ENCODE assay signal across 8 mouse cellular contexts in genomic region chr14:20703461-20703860, GRCm38 (mm10). TPM values are rescaled to one million over a fixed set of nuclear protein-coding genes. Genes with fewer than 3 reads are reported as not detected.
A peak's percentile ranks its signal among the peaks of the same experiment; 100 is the strongest.
DNase-seq lines count a peak whose midpoint lies in the region; ATAC-seq and TF ChIP-seq lines count a peak whose summit lies in the region.
"Not testable (repeated sequence)": the region's sequence is repeated elsewhere in the genome, so short reads cannot be mapped to it uniquely, and the experiment has no call there.

No protein-coding gene starts in this region.

- not testable (repeated sequence) for H3K27me3 ChIP-seq in forebrain, embryonic 11.5 days (ENCODE audit: control insufficient read depth, insufficient read depth, low read length); heart, embryonic 14.5 days (ENCODE audit: control insufficient read depth, insufficient read depth, low read length); intestine, embryonic 15.5 days (replicated peaks); limb, embryonic 13.5 days; lung, embryonic 15.5 days; myocyte (ENCODE audit: control insufficient read depth, insufficient read depth, insufficient read length); testis, adult 2 months (ENCODE audit: control insufficient read depth, insufficient read depth, low read length)

- TF ChIP-seq CTCF in bone marrow macrophage, adult 2 months (IDR thresholded peaks at IDR 0.05; ENCODE audit: low read depth, low read length); testis, adult 2 months (IDR thresholded peaks at IDR 0.05; ENCODE audit: control insufficient read depth, insufficient read depth, insufficient replicate concordance, low read depth, low read length): not testable (repeated sequence)

- H3K27ac ChIP-seq in bone marrow macrophage, adult 2 months (ENCODE audit: insufficient read depth, low read depth, low read length) = peak overlapping the region; percentile 76
- H3K27ac ChIP-seq in forebrain, embryonic 11.5 days (ENCODE audit: low read depth, low read length) = peak overlapping the region; percentile 75; the same call in 1 of the 2 replicates
- peak overlapping the region; percentile 86 to 89 for H3K27ac ChIP-seq in heart, embryonic 14.5 days (replicated peaks in 1 of 2; ENCODE audit: control insufficient read depth in 1 of 2, insufficient read depth in 1 of 2, low read depth in 2 of 2, low read length in 2 of 2)
- H3K27ac ChIP-seq in intestine, embryonic 15.5 days = peak overlapping the region; percentile 92
- peak overlapping the region; percentile 89; the same call in 1 of the 2 replicates for H3K27ac ChIP-seq in limb, embryonic 13.5 days
- peak overlapping the region; percentile 89 for H3K27ac ChIP-seq in lung, embryonic 15.5 days
- peak overlapping the region; percentile 75; the same call in 1 of the 2 replicates for H3K27ac ChIP-seq in testis, adult 2 months (ENCODE audit: control insufficient read depth, insufficient read depth, low read depth, low read length)

- 8% methylated on average over 8 of the region's 8 CpGs for WGBS in forebrain, embryonic 11.5 days
- 11% methylated on average over 8 of the region's 8 CpGs for WGBS in heart, embryonic 14.5 days
- 8% methylated on average over 8 of the region's 8 CpGs for WGBS in intestine, embryonic 15.5 days
- 8% methylated on average over 8 of the region's 8 CpGs for WGBS in limb, embryonic 13.5 days
- WGBS in lung, embryonic 15.5 days = 8% methylated on average over 8 of the region's 8 CpGs

- peak overlapping the region; percentile 75 for H3ac ChIP-seq in myocyte (ENCODE audit: control insufficient read depth, insufficient read length)

- H3K36me3 ChIP-seq in forebrain, embryonic 11.5 days (ENCODE audit: control insufficient read depth, insufficient read depth, low read length); intestine, embryonic 15.5 days; myocyte (ENCODE audit: control insufficient read depth, insufficient read depth); testis, adult 2 months (ENCODE audit: control insufficient read depth, insufficient read depth, low read length): not testable (repeated sequence)
- peaks cover 44% of the 10 kb centered on the region for H3K36me3 ChIP-seq in heart, embryonic 14.5 days (ENCODE audit: control insufficient read depth, insufficient read depth, low read length)
- peaks cover 26% of the 10 kb centered on the region for H3K36me3 ChIP-seq in limb, embryonic 13.5 days
- peaks cover 15% of the 10 kb centered on the region for H3K36me3 ChIP-seq in lung, embryonic 15.5 days

- peak overlapping the region; percentile 84 for H3K9ac ChIP-seq in forebrain, embryonic 11.5 days (ENCODE audit: low read length)
- H3K9ac ChIP-seq in heart, embryonic 14.5 days (ENCODE audit: low read length) = peak overlapping the region; percentile 92
- H3K9ac ChIP-seq in intestine, embryonic 15.5 days = peak overlapping the region; percentile 85
- H3K9ac ChIP-seq in limb, embryonic 13.5 days = peak overlapping the region; percentile 89
- H3K9ac ChIP-seq in lung, embryonic 15.5 days = peak overlapping the region; percentile 80

- H3K4me1 ChIP-seq in bone marrow macrophage, adult 2 months (ENCODE audit: control insufficient read depth, insufficient read depth, low read length) = peaks cover 15% of the 10 kb centered on the region
- not testable (repeated sequence) for H3K4me1 ChIP-seq in forebrain, embryonic 11.5 days (replicated peaks; ENCODE audit: control insufficient read depth, insufficient read depth, low read length); intestine, embryonic 15.5 days (replicated peaks); testis, adult 2 months (ENCODE audit: control insufficient read depth, insufficient read depth, low read length)
- H3K4me1 ChIP-seq in heart, embryonic 14.5 days (ENCODE audit: control insufficient read depth in 2 of 2, insufficient read depth in 2 of 2, low read length in 2 of 2) = peaks cover 0 to 33% of the 10 kb centered on the region in 2 experiments; a peak in 3 of 4 replicates
- peaks cover 41% of the 10 kb centered on the region for H3K4me1 ChIP-seq in limb, embryonic 13.5 days
- peaks cover 47% of the 10 kb centered on the region for H3K4me1 ChIP-seq in lung, embryonic 15.5 days

- peak overlapping the region; percentile 93 for H3K4me3 ChIP-seq in bone marrow macrophage, adult 2 months (ENCODE audit: insufficient read depth, low read length)
- peak overlapping the region; percentile 68 for H3K4me3 ChIP-seq in forebrain, embryonic 11.5 days (ENCODE audit: low read depth, low read length)
- H3K4me3 ChIP-seq in heart, embryonic 14.5 days (ENCODE audit: control insufficient read depth in 1 of 2, insufficient read depth in 1 of 2, low read depth in 1 of 2, low read length in 2 of 2) = peak overlapping the region; percentile 73 to 95
- peak overlapping the region; percentile 63 for H3K4me3 ChIP-seq in intestine, embryonic 15.5 days (replicated peaks)
- peak overlapping the region; percentile 85 for H3K4me3 ChIP-seq in limb, embryonic 13.5 days
- H3K4me3 ChIP-seq in lung, embryonic 15.5 days = peak overlapping the region; percentile 77
- H3K4me3 ChIP-seq in myocyte = peak overlapping the region; percentile 90
- H3K4me3 ChIP-seq in testis, adult 2 months (ENCODE audit: control insufficient read depth, low read depth, low read length) = peak overlapping the region; percentile 91

- not testable (repeated sequence) for TF ChIP-seq POLR2A in bone marrow macrophage, adult 2 months (IDR thresholded peaks at IDR 0.05; ENCODE audit: borderline replicate concordance, low read depth, low read length); myocyte (IDR thresholded peaks at IDR 0.05; ENCODE audit: insufficient read length, low read depth); testis, adult 2 months (IDR thresholded peaks at IDR 0.05; ENCODE audit: control insufficient read depth, low read depth, low read length)

- not testable (repeated sequence) for H3K9me3 ChIP-seq in forebrain, embryonic 11.5 days (ENCODE audit: control insufficient read depth, low read length); heart, embryonic 14.5 days (ENCODE audit: control insufficient read depth, low read length); intestine, embryonic 15.5 days; limb, embryonic 13.5 days; lung, embryonic 15.5 days

- not testable (repeated sequence) for DNase-seq in forebrain, embryonic 11.5 days (ENCODE audit: low spot score)

- peak overlapping the region; percentile 61 for H3K4me2 ChIP-seq in forebrain, embryonic 11.5 days (ENCODE audit: low read depth, low read length, severe bottlenecking)
- peak overlapping the region; percentile 71 for H3K4me2 ChIP-seq in heart, embryonic 14.5 days (ENCODE audit: low read length)
- H3K4me2 ChIP-seq in intestine, embryonic 15.5 days (replicated peaks) = peak overlapping the region; percentile 59
- H3K4me2 ChIP-seq in limb, embryonic 13.5 days (replicated peaks) = peak overlapping the region; percentile 67
- H3K4me2 ChIP-seq in lung, embryonic 15.5 days = peak overlapping the region; percentile 64
- H3K4me2 ChIP-seq in myocyte (ENCODE audit: low read depth) = peak overlapping the region; percentile 66

- peaks cover 71% of the 10 kb centered on the region for H3K79me2 ChIP-seq in myocyte (ENCODE audit: control insufficient read depth, insufficient read depth)

- not testable (repeated sequence) for ATAC-seq in forebrain, embryonic 11.5 days (replicated peaks; ENCODE audit: low FRiP score); heart, embryonic 14.5 days (ENCODE audit: insufficient number of reproducible peaks, insufficient read depth, low FRiP score, low read depth); intestine, embryonic 15.5 days; limb, embryonic 13.5 days (ENCODE audit: low FRiP score, low read depth); lung, embryonic 15.5 days (ENCODE audit: borderline replicate concordance, extremely low read depth, low FRiP score, low TSS enrichment)

RNA-seq across cellular contexts. Expression of gene Chchd1, which starts 0.7 kb away (rescaled TPM):
- polyA plus RNA-seq in bone marrow macrophage, adult 2 months (2012; ENCODE audit: insufficient read depth, insufficient read length, missing spikeins) = 70.7 and 91.5 TPM in 2 replicates
- 236 and 256 TPM in 2 replicates for polyA plus RNA-seq in forebrain, embryonic 11.5 days (2014; fragmentation: Nextera tagmentation; extraction: Ambion mirVana)
- polyA plus RNA-seq in heart, embryonic 14.5 days (2014; fragmentation: Nextera tagmentation; extraction: Ambion mirVana) = 216 and 225 TPM in 2 replicates
- polyA plus RNA-seq in intestine, embryonic 15.5 days (2015; fragmentation: Nextera tagmentation; extraction: Ambion mirVana) = 191 and 227 TPM in 2 replicates
- 194 and 196 TPM in 2 replicates for polyA plus RNA-seq in limb, embryonic 13.5 days (2015; fragmentation: Nextera tagmentation; extraction: Ambion mirVana)
- 189 and 191 TPM in 2 replicates for polyA plus RNA-seq in lung, embryonic 15.5 days (2015; fragmentation: Nextera tagmentation; extraction: Ambion mirVana)
- polyA plus RNA-seq in myocyte (2012; fragmentation: generic; extraction: Trizol) = 111 TPM
- polyA plus RNA-seq in testis, adult 2 months (2012; rRNA removed) = 36.1 and 36.2 TPM in 2 replicates

RNA-seq across cellular contexts. Expression of gene Zswim8, which starts 3.9 kb away (rescaled TPM):
- polyA plus RNA-seq in bone marrow macrophage, adult 2 months (2012; ENCODE audit: insufficient read depth, insufficient read length, missing spikeins) = 85.9 and 94.2 TPM in 2 replicates
- 31.7 and 37.3 TPM in 2 replicates for polyA plus RNA-seq in forebrain, embryonic 11.5 days (2014; fragmentation: Nextera tagmentation; extraction: Ambion mirVana)
- 21.7 and 25.4 TPM in 2 replicates for polyA plus RNA-seq in heart, embryonic 14.5 days (2014; fragmentation: Nextera tagmentation; extraction: Ambion mirVana)
- polyA plus RNA-seq in intestine, embryonic 15.5 days (2015; fragmentation: Nextera tagmentation; extraction: Ambion mirVana) = 21.2 and 23.5 TPM in 2 replicates
- polyA plus RNA-seq in limb, embryonic 13.5 days (2015; fragmentation: Nextera tagmentation; extraction: Ambion mirVana) = 40.3 and 43.1 TPM in 2 replicates
- 29.4 and 30.7 TPM in 2 replicates for polyA plus RNA-seq in lung, embryonic 15.5 days (2015; fragmentation: Nextera tagmentation; extraction: Ambion mirVana)
- polyA plus RNA-seq in myocyte (2012; fragmentation: generic; extraction: Trizol) = 74.9 TPM
- polyA plus RNA-seq in testis, adult 2 months (2012; rRNA removed) = 149 and 156 TPM in 2 replicates

RNA-seq across cellular contexts. Expression of gene Fut11, which starts 8.7 kb away (rescaled TPM):
- 18.5 and 19.0 TPM in 2 replicates for polyA plus RNA-seq in bone marrow macrophage, adult 2 months (2012; ENCODE audit: insufficient read depth, insufficient read length, missing spikeins)
- polyA plus RNA-seq in forebrain, embryonic 11.5 days (2014; fragmentation: Nextera tagmentation; extraction: Ambion mirVana) = 19.3 and 20.1 TPM in 2 replicates
- 16.5 and 17.8 TPM in 2 replicates for polyA plus RNA-seq in heart, embryonic 14.5 days (2014; fragmentation: Nextera tagmentation; extraction: Ambion mirVana)
- polyA plus RNA-seq in intestine, embryonic 15.5 days (2015; fragmentation: Nextera tagmentation; extraction: Ambion mirVana) = 21.2 and 22.8 TPM in 2 replicates
- 27.4 and 28.5 TPM in 2 replicates for polyA plus RNA-seq in limb, embryonic 13.5 days (2015; fragmentation: Nextera tagmentation; extraction: Ambion mirVana)
- 33.6 and 34.0 TPM in 2 replicates for polyA plus RNA-seq in lung, embryonic 15.5 days (2015; fragmentation: Nextera tagmentation; extraction: Ambion mirVana)
- 7.2 TPM for polyA plus RNA-seq in myocyte (2012; fragmentation: generic; extraction: Trizol)
- polyA plus RNA-seq in testis, adult 2 months (2012; rRNA removed) = 2.1 and 2.3 TPM in 2 replicates

RNA-seq across cellular contexts. Expression of gene Sec24c, which starts 29.4 kb away (rescaled TPM):
- polyA plus RNA-seq in bone marrow macrophage, adult 2 months (2012; ENCODE audit: insufficient read depth, insufficient read length, missing spikeins) = 64.1 and 73.0 TPM in 2 replicates
- polyA plus RNA-seq in forebrain, embryonic 11.5 days (2014; fragmentation: Nextera tagmentation; extraction: Ambion mirVana) = 94.5 and 98.1 TPM in 2 replicates
- 69.2 and 75.7 TPM in 2 replicates for polyA plus RNA-seq in heart, embryonic 14.5 days (2014; fragmentation: Nextera tagmentation; extraction: Ambion mirVana)
- 82.8 and 96.2 TPM in 2 replicates for polyA plus RNA-seq in intestine, embryonic 15.5 days (2015; fragmentation: Nextera tagmentation; extraction: Ambion mirVana)
- 85.0 and 90.7 TPM in 2 replicates for polyA plus RNA-seq in limb, embryonic 13.5 days (2015; fragmentation: Nextera tagmentation; extraction: Ambion mirVana)
- polyA plus RNA-seq in lung, embryonic 15.5 days (2015; fragmentation: Nextera tagmentation; extraction: Ambion mirVana) = 88.2 and 92.8 TPM in 2 replicates
- 68.6 TPM for polyA plus RNA-seq in myocyte (2012; fragmentation: generic; extraction: Trizol)
- polyA plus RNA-seq in testis, adult 2 months (2012; rRNA removed) = 78.2 and 80.7 TPM in 2 replicates

RNA-seq across cellular contexts. Expression of gene Ndst2, which starts 30.9 kb away (rescaled TPM):
- 60.1 and 63.9 TPM in 2 replicates for polyA plus RNA-seq in bone marrow macrophage, adult 2 months (2012; ENCODE audit: insufficient read depth, insufficient read length, missing spikeins)
- 25.7 and 32.5 TPM in 2 replicates for polyA plus RNA-seq in forebrain, embryonic 11.5 days (2014; fragmentation: Nextera tagmentation; extraction: Ambion mirVana)
- polyA plus RNA-seq in heart, embryonic 14.5 days (2014; fragmentation: Nextera tagmentation; extraction: Ambion mirVana) = 16.8 and 20.9 TPM in 2 replicates
- 20.4 and 21.9 TPM in 2 replicates for polyA plus RNA-seq in intestine, embryonic 15.5 days (2015; fragmentation: Nextera tagmentation; extraction: Ambion mirVana)
- polyA plus RNA-seq in limb, embryonic 13.5 days (2015; fragmentation: Nextera tagmentation; extraction: Ambion mirVana) = 27.9 and 30.5 TPM in 2 replicates
- polyA plus RNA-seq in lung, embryonic 15.5 days (2015; fragmentation: Nextera tagmentation; extraction: Ambion mirVana) = 26.0 and 26.9 TPM in 2 replicates
- 11.9 TPM for polyA plus RNA-seq in myocyte (2012; fragmentation: generic; extraction: Trizol)
- polyA plus RNA-seq in testis, adult 2 months (2012; rRNA removed) = 33.2 and 39.0 TPM in 2 replicates
